Mouse (Mus musculus) thymus, postnatal 0 days (tissue): ENCODE measurements around the gene Thap8. TPM values are rescaled to one million over a fixed set of nuclear protein-coding genes. Genes with fewer than 3 reads are reported as not detected.

ENCODE experiments used
- polyA plus RNA-seq: library from polyadenylated mRNA; unstranded; fragments of >200 nt; fragmentation: Nextera tagmentation; extraction: Ambion mirVana; gene quantifications from 2 replicates; pipeline ENCODE4 v1.2.1, GENCODE M21; 2015

Gene Thap8
- polyA plus RNA-seq, 1 experiment from 2014 or later = 0.23 TPM

Other genes starting within 250 kb of the Thap8 start
- gene Zfp14, start 228.7 kb upstream of the Thap8 start, polyA plus RNA-seq = 2.4 and 3.1 TPM in 2 replicates
- gene Zfp82, start 207.2 kb upstream of the Thap8 start, polyA plus RNA-seq = 6.8 and 7.1 TPM in 2 replicates
- 1.3 and 1.4 TPM in 2 replicates for gene Gm26920, start 189.7 kb upstream of the Thap8 start, polyA plus RNA-seq
- 9.2 and 10.6 TPM in 2 replicates for gene Zfp566, start 189.6 kb upstream of the Thap8 start, polyA plus RNA-seq
- 59.0 and 59.7 TPM in 2 replicates for gene Zfp260, start 185.3 kb upstream of the Thap8 start, polyA plus RNA-seq
- 10.9 and 13.6 TPM in 2 replicates for gene Zfp382, start 158.2 kb upstream of the Thap8 start, polyA plus RNA-seq
- 7.6 and 9.6 TPM in 2 replicates for gene Zfp146, start 110.3 kb upstream of the Thap8 start, polyA plus RNA-seq
- gene Cox7a1, start 96.0 kb upstream of the Thap8 start, polyA plus RNA-seq = 9.2 and 11.6 TPM in 2 replicates
- 66.9 and 76.2 TPM in 2 replicates for gene Capns1, start 81.3 kb upstream of the Thap8 start, polyA plus RNA-seq
- gene Polr2i, start 48.1 kb upstream of the Thap8 start, polyA plus RNA-seq = 134 and 137 TPM in 2 replicates
- gene Tbcb, start 47.8 kb upstream of the Thap8 start, polyA plus RNA-seq = 149 and 155 TPM in 2 replicates
- 0.26 and 0.78 TPM in 2 replicates for gene Ovol3, start 44.4 kb upstream of the Thap8 start, polyA plus RNA-seq
- gene Wdr62, start 325 bp downstream of the Thap8 start, polyA plus RNA-seq = 6.4 and 7.8 TPM in 2 replicates
- gene Clip3, start 11.6 kb downstream of the Thap8 start, polyA plus RNA-seq = 1.2 and 1.9 TPM in 2 replicates
- 71.3 and 71.8 TPM in 2 replicates for gene Alkbh6, start 28.6 kb downstream of the Thap8 start, polyA plus RNA-seq
- gene Syne4, start 34.7 kb downstream of the Thap8 start, polyA plus RNA-seq = 7.6 and 9.5 TPM in 2 replicates
- gene E130208F15Rik, start 41.6 kb downstream of the Thap8 start, polyA plus RNA-seq = 0.68 and 2.0 TPM in 2 replicates
- 19.0 and 22.7 TPM in 2 replicates for gene Sdhaf1, start 43.8 kb downstream of the Thap8 start, polyA plus RNA-seq
- 0.14 and 0.18 TPM in 2 replicates for gene Lrfn3, start 82.7 kb downstream of the Thap8 start, polyA plus RNA-seq
- 112 and 116 TPM in 2 replicates for gene Tyrobp, start 133.7 kb downstream of the Thap8 start, polyA plus RNA-seq
- 110 and 139 TPM in 2 replicates for gene Hcst, start 139.8 kb downstream of the Thap8 start, polyA plus RNA-seq
- 20.2 and 20.3 TPM in 2 replicates for gene Nfkbid, start 141.6 kb downstream of the Thap8 start, polyA plus RNA-seq
- gene Aplp1, start 165.4 kb downstream of the Thap8 start, polyA plus RNA-seq = 1.3 and 2.8 TPM in 2 replicates
- 0.10 and 0.17 TPM in 2 replicates for gene Kirrel2, start 177.6 kb downstream of the Thap8 start, polyA plus RNA-seq
- gene Nphs1, start 178.2 kb downstream of the Thap8 start, polyA plus RNA-seq = 0.29 and 0.46 TPM in 2 replicates
- not detected in 2 replicates for gene Prodh2, start 213.5 kb downstream of the Thap8 start, polyA plus RNA-seq